Mouse (Mus musculus): ENCODE measurements around the gene Olfr1512. TPM values are rescaled to one million over a fixed set of nuclear protein-coding genes. Genes with fewer than 3 reads are reported as not detected.

The Olfr1512 gene
- polyA plus RNA-seq, 1 experiment = not detected

- no peaks in the 10 kb centered on the region for H3K36me3 ChIP-seq (replicated peaks; ENCODE audit: low read length)
- H3K9me3 ChIP-seq = no peaks in the 10 kb centered on the region
- H3K4me3 ChIP-seq (replicated peaks) = no peak overlapping the region
- TF ChIP-seq GATA1 (IDR thresholded peaks at IDR 0.05; ENCODE audit: borderline replicate concordance, low read length) (no peak), FLI1 (IDR thresholded peaks at IDR 0.05; ENCODE audit: low read length) (no peak)
- H3K27me3 ChIP-seq (replicated peaks) = peaks cover 53% of the 10 kb centered on the region
- H3K4me1 ChIP-seq = peaks cover 15% of the 10 kb centered on the region
These were observed 46.8 kb downstream of the Olfr1512 start for GRCm38 (mm10) chr14:52332171-52332570.

GRCm38 (mm10) chr14:52331069-52331750 is 47.8 kb downstream of the Olfr1512 start:
- Histone ChIP-seq H3K36me3 (replicated peaks; ENCODE audit: low read length) (no peaks in the 10 kb centered on the region), H3K4me1 (peaks cover 18% of the 10 kb centered on the region), H3K9me3 (no peaks in the 10 kb centered on the region), H3K4me3 (replicated peaks) (no peak overlapping the region), H3K27me3 (replicated peaks) (peaks cover 63% of the 10 kb centered on the region)
- TF ChIP-seq FLI1 (IDR thresholded peaks at IDR 0.05; ENCODE audit: low read length) (no peak), GATA1 (IDR thresholded peaks at IDR 0.05; ENCODE audit: borderline replicate concordance, low read length) (no peak)

GRCm38 (mm10) chr14:52327910-52328812 is 50.8 kb downstream of the Olfr1512 start, which contains the start of gene Sall2:
Sall2 (minus strand) TSS chr14:52328762.
- Histone ChIP-seq H3K4me3 (replicated peaks) (peak within 1 kb of the TSS; percentile 87), H3K27me3 (replicated peaks) (peaks cover 75% of the 10 kb centered on the region), H3K36me3 (replicated peaks; ENCODE audit: low read length) (no peaks in the 10 kb centered on the region), H3K4me1 (peaks cover 17% of the 10 kb centered on the region), H3K9me3 (no peaks in the 10 kb centered on the region)
- TF ChIP-seq GATA1 (IDR thresholded peaks at IDR 0.05; ENCODE audit: borderline replicate concordance, low read length) = no peak
- no peak for TF ChIP-seq FLI1 (IDR thresholded peaks at IDR 0.05; ENCODE audit: low read length)

GRCm38 (mm10) chr14:52327375-52327901 is 51.5 kb downstream of the Olfr1512 start:
- peaks cover 17% of the 10 kb centered on the region for H3K4me1 ChIP-seq
- no peaks in the 10 kb centered on the region for H3K36me3 ChIP-seq (replicated peaks; ENCODE audit: low read length)
- TF ChIP-seq GATA1 (IDR thresholded peaks at IDR 0.05; ENCODE audit: borderline replicate concordance, low read length) = no peak
- TF ChIP-seq FLI1 (IDR thresholded peaks at IDR 0.05; ENCODE audit: low read length) = no peak
- no peaks in the 10 kb centered on the region for H3K9me3 ChIP-seq
- H3K27me3 ChIP-seq (replicated peaks) = peaks cover 78% of the 10 kb centered on the region
- peak overlapping the region; percentile 87 for H3K4me3 ChIP-seq (replicated peaks)

- H3K27me3 ChIP-seq (replicated peaks) = peaks cover 72% of the 10 kb centered on the region
- TF ChIP-seq FLI1 (IDR thresholded peaks at IDR 0.05; ENCODE audit: low read length) (no peak), GATA1 (IDR thresholded peaks at IDR 0.05; ENCODE audit: borderline replicate concordance, low read length) (no peak)
- peaks cover 17% of the 10 kb centered on the region for H3K4me1 ChIP-seq
- H3K36me3 ChIP-seq (replicated peaks; ENCODE audit: low read length) = no peaks in the 10 kb centered on the region
- H3K4me3 ChIP-seq (replicated peaks) = no peak overlapping the region
- 0 out of 2 replicates have a peak, but pooled peaks cover 3% of the 10 kb centered on the region for H3K9me3 ChIP-seq
These were observed 53.1 kb downstream of the Olfr1512 start for GRCm38 (mm10) chr14:52325890-52326289.

Other genes with a start within 250 kb of the Olfr1512 start
- 2.4 and 9.0 TPM in 2 replicates for gene Supt16, start 181.8 kb downstream of the Olfr1512 start, polyA plus RNA-seq (2012; ENCODE audit: insufficient read depth, low replicate concordance)
- 5.5 and 6.5 TPM in 2 replicates for gene Chd8, start 121.4 kb downstream of the Olfr1512 start, polyA plus RNA-seq (2012; ENCODE audit: insufficient read depth, low replicate concordance)
- 9.7 and 15.1 TPM in 2 replicates for gene Tox4, start 100.0 kb downstream of the Olfr1512 start, polyA plus RNA-seq (2012; ENCODE audit: insufficient read depth, low replicate concordance)
- 0.45 and 1.5 TPM in 2 replicates for gene Rab2b, start 99.6 kb downstream of the Olfr1512 start, polyA plus RNA-seq (2012; ENCODE audit: insufficient read depth, low replicate concordance)
- gene Mettl3, start 74.0 kb downstream of the Olfr1512 start, polyA plus RNA-seq (2012; ENCODE audit: insufficient read depth, low replicate concordance) = 2.5 TPM in 1 of 2 replicates, not detected in the other
- 0.02 TPM in 1 of 2 replicates, not detected in the other for gene Sall2, start 50.4 kb downstream of the Olfr1512 start, polyA plus RNA-seq (2012; ENCODE audit: insufficient read depth, low replicate concordance)
- 0.32 TPM in 1 of 2 replicates, not detected in the other for gene Olfr1513, start 22.8 kb downstream of the Olfr1512 start, polyA plus RNA-seq (2012; ENCODE audit: insufficient read depth, low replicate concordance)
- not detected in 2 replicates for gene Olfr1511, start 18.2 kb upstream of the Olfr1512 start, polyA plus RNA-seq (2012; ENCODE audit: insufficient read depth, low replicate concordance)
- not detected in 2 replicates for gene Olfr1510, start 35.2 kb upstream of the Olfr1512 start, polyA plus RNA-seq (2012; ENCODE audit: insufficient read depth, low replicate concordance)
- not detected in 2 replicates for gene Olfr1509, start 63.8 kb upstream of the Olfr1512 start, polyA plus RNA-seq (2012; ENCODE audit: insufficient read depth, low replicate concordance)
- not detected in 2 replicates for gene Olfr1508, start 88.3 kb upstream of the Olfr1512 start, polyA plus RNA-seq (2012; ENCODE audit: insufficient read depth, low replicate concordance)
- gene Olfr1507, start 116.6 kb upstream of the Olfr1512 start, polyA plus RNA-seq (2012; ENCODE audit: insufficient read depth, low replicate concordance) = not detected in 2 replicates